Mouse (Mus musculus) bone marrow, adult 2 months (tissue): Measurements from ENCODE around the gene Lmna. TPM values are rescaled to one million over a fixed set of nuclear protein-coding genes. Genes with fewer than 3 reads are reported as not detected.

Experiments
- H3K27ac ChIP-seq: fragments of 200-500 bp; 2 replicates; pipeline ENCODE4 v1.5.1; 2012; ENCODE audit warnings: low read depth, mild to moderate bottlenecking, control low read depth, inconsistent platforms, low read length; ENCODE audit not compliant: control insufficient read depth, poor library complexity, insufficient read depth
- H3K4me1 ChIP-seq: fragments of 200-500 bp; 2 replicates; pipeline ENCODE4 v1.6.1; 2011; ENCODE audit warnings: low read length; ENCODE audit not compliant: control insufficient read depth, insufficient read depth
- H3K4me3 ChIP-seq: fragments of 200-500 bp; replicated peaks from 2 replicates; pipeline ENCODE3; 2011; ENCODE audit warnings: mild to moderate bottlenecking, low read depth, low read length, control low read depth; ENCODE audit not compliant: control insufficient read depth
- CTCF ChIP-seq: fragments of 200-500 bp; IDR thresholded peaks from 2 replicates; pipeline ENCODE4 v1.5.1; 2011; ENCODE audit warnings: low read length, control low read depth; ENCODE audit not compliant: control insufficient read depth, insufficient read depth
- POLR2A ChIP-seq: fragments of 200-500 bp; IDR thresholded peaks from 2 replicates; pipeline ENCODE4 v1.6.1; 2011; ENCODE audit warnings: low read depth, mild to moderate bottlenecking, control low read depth, low read length, borderline replicate concordance; ENCODE audit not compliant: control insufficient read depth
- whole genome bisulfite sequencing: fragments of 180-500 bp; shearing (Covaris S2); methylation state at CpG from one replicate; pipeline ENCODE4 v1.1.7; 2018; 5-methylcytosine and 5-hydroxymethylcytosine counted together
- polyA plus RNA-seq: library from polyadenylated mRNA; stranded (reverse); fragments of >200 nt; gene quantifications from 2 replicates; pipeline ENCODE4 v1.2.4, GENCODE M21; 2011; ENCODE audit warnings: low replicate concordance; ENCODE audit not compliant: missing spikeins, insufficient read depth, insufficient read length

The Lmna gene
- polyA plus RNA-seq, 1 experiment = 69.6 TPM

DNA sequence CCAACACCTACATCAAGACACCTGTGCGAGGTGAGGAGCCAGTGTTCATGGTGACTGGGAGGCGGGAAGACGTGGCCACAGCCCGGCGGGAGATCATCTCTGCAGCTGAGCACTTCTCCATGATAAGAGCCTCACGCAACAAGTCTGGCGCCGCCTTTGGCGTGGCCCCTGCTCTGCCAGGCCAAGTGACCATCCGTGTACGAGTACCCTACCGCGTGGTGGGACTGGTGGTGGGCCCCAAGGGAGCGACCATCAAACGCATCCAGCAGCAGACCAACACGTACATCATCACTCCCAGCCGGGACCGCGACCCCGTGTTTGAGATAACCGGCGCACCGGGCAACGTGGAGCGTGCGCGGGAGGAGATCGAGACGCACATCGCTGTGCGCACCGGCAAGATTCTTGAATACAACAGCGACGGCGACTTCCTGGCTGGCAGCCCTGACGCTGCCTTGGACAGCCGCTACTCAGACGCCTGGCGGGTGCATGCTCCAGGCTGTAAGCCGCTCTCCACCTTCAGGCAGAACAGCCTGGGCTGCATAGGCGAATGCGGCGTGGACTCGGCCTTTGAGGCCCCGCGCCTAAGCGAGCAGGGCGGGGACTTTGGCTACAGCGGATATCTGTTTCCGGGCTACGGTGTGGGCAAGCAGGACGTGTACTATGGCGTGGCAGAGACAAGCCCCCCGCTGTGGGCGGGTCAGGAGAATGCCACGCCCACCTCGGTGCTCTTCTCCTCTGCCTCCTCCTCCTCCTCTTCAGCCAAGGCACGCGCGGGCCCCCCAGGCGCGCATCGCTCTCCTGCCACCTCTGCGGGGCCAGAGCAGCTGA lies 26.6 kb upstream of the Lmna start:
- TF ChIP-seq CTCF (no peak), POLR2A (peak; percentile 14; the same call in 1 of the 2 replicates)
- Histone ChIP-seq H3K4me3 (peak overlapping the region; percentile 30), H3K27ac (no peak overlapping the region; the same call in 1 of the 2 replicates), H3K4me1 (peaks cover 1% of the 10 kb centered on the region; the same call in 1 of the 2 replicates)
- 63% methylated on average over 64 of the region's 64 CpGs for WGBS

- Histone ChIP-seq H3K4me1 (peaks cover 1% of the 10 kb centered on the region; the same call in 1 of the 2 replicates), H3K4me3 (no peak overlapping the region), H3K27ac (no peak overlapping the region)
- WGBS = 95% methylated on average over 4 of the region's 4 CpGs
- TF ChIP-seq CTCF (no peak), POLR2A (no peak)
These were observed 25.8 kb upstream of the Lmna start for GRCm38 (mm10) chr3:88535527-88535926.

GRCm38 (mm10) chr3:88535005-88535404 lies 25.2 kb upstream of the Lmna start:
- TF ChIP-seq CTCF (no peak), POLR2A (no peak)
- Histone ChIP-seq H3K4me3 (no peak overlapping the region), H3K27ac (no peak overlapping the region), H3K4me1 (peaks cover 1% of the 10 kb centered on the region; the same call in 1 of the 2 replicates)
- WGBS = 67% methylated on average over 3 of the region's 3 CpGs

DNA sequence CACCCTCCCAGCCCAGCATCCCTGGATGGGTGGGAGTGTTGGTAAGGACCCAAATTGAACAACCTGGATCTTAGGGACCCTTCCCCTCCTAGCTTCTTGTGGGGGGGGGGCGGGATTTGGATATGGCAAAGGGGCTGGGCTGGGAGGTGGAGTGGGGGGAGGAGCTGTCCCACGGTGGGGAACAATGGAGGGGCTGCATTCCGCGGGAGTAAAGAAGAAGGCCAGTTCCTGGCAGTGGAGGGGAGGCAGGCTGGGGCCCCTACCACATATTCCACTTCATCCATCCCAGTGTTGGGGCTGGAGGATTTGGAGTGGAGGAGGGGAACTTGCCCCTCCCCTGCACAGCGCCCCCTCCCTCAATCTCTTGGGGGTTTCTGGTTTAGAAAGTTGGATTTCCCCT lies 23.9 kb upstream of the Lmna start:
- Histone ChIP-seq H3K4me3 (no peak overlapping the region), H3K4me1 (peaks cover 1% of the 10 kb centered on the region; the same call in 1 of the 2 replicates), H3K27ac (no peak overlapping the region)
- TF ChIP-seq POLR2A = no peak
- TF ChIP-seq CTCF = no peak
- WGBS = 32% methylated on average over 5 of the region's 5 CpGs

- Histone ChIP-seq H3K27ac (no peak overlapping the region), H3K4me1 (peaks cover 1% of the 10 kb centered on the region; the same call in 1 of the 2 replicates), H3K4me3 (peak overlapping the region; percentile 57)
- TF ChIP-seq POLR2A (no peak), CTCF (no peak)
- WGBS = 2% methylated on average over 40 of the region's 40 CpGs
These were observed 23.1 kb upstream of the Lmna start for GRCm38 (mm10) chr3:88532689-88533511.

GRCm38 (mm10) chr3:88532299-88532674 lies 22.5 kb upstream of the Lmna start, which contains the start of gene Mex3a:
Gene Mex3a (plus strand): TSS chr3:88532395.
- H3K4me1 ChIP-seq = peaks cover 1% of the 10 kb centered on the region; the same call in 1 of the 2 replicates
- WGBS = under 1% methylated on average over 29 of the region's 31 CpGs

DNA sequence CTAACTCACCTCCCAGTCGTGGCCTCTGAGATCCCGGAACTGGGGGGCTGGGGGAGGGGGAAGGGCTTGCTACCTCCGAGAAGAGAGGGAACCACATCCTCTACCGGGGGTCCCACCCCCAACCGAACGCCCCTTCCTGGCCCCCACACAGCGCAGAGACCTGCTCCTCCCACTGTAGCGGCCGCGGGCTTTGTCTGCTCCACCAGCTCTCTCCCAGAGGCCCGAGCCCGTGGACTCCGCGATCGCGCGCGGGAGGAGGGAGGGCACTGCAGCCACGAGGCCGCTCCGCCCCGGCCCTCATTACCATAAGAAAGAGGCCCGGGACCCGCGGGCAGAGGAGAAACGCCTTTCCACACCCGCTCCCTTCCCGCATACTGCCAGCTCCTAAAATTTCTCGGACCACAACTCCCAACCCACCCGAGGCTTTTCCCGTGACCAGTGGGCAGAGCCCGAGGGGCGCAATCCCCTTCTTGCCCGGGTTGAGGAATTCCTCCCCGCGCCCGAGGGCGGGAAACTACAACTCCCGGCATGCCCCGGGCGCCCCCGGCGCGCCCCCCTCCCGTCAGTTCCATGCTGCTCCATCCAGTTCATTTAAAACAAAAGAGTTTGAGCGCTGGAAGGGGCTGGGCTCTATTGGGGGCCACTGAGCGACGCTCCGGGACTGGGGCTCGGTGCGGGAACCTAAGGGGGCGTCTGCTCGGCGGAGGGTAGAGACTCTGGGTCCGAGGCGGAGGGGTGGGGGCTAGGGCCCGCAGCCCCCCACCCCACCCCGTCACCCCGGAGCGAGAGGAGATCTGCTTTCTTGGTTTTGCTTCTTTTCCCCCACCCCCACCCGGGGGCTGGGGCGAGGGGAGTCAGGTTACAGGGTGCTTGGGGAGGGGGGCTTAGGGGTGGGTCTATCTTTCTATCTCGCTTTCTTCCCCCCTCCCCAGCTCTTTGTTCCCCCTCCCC lies 21.9 kb upstream of the Lmna start:
- H3K27ac ChIP-seq = peak overlapping the region; percentile 56; the same call in 1 of the 2 replicates
- peak overlapping the region; percentile 89 for H3K4me3 ChIP-seq
- TF ChIP-seq CTCF (no peak), POLR2A (no peak; the same call in 1 of the 2 replicates)
- H3K4me1 ChIP-seq = no peaks in the 10 kb centered on the region; the same call in 1 of the 2 replicates
- WGBS = 1% methylated on average over 61 of the region's 63 CpGs

More at GRCm38 (mm10) chr3:88532299-88532674, 22.5 kb upstream of the Lmna start, which contains the start of gene Mex3a:
- Histone ChIP-seq H3K27ac (peak within 1 kb of the TSS; percentile 56; the same call in 1 of the 2 replicates), H3K4me3 (peak within 1 kb of the TSS; percentile 89)
- no peak for TF ChIP-seq CTCF
- no peak for TF ChIP-seq POLR2A
